Mouse (Mus musculus) limb, embryonic 13.5 days (tissue): ENCODE data around the gene Apol10b. TPM values are rescaled to one million over a fixed set of nuclear protein-coding genes. Genes with fewer than 3 reads are reported as not detected.
"Not testable (repeated sequence)": the region's sequence is repeated elsewhere in the genome, so short reads cannot be mapped to it uniquely, and the experiment has no call there.

ENCODE experiments used
- ATAC-seq: fragments of 200-750 bp; cut with Nextera tagmentation; 2 replicates; pipeline ENCODE4 v1.8.0; 2017; ENCODE audit warnings: low read depth, moderate number of reproducible peaks, moderate TSS enrichment; ENCODE audit not compliant: low FRiP score
- H3K27ac ChIP-seq: fragments of 300-500 bp; sonication (generic); 2 replicates; pipeline ENCODE4 v1.5.1; 2015; ENCODE audit warnings: inconsistent platforms, mild to moderate bottlenecking, moderate library complexity
- H3K27me3 ChIP-seq: fragments of 300-500 bp; sonication (generic); 2 replicates; pipeline ENCODE4 v1.6.1; 2015; ENCODE audit warnings: mild to moderate bottlenecking, inconsistent platforms
- H3K36me3 ChIP-seq: fragments of 300-500 bp; sonication (generic); 2 replicates; pipeline ENCODE4 v1.6.1; 2015; ENCODE audit warnings: inconsistent platforms, mild to moderate bottlenecking, moderate library complexity
- H3K4me1 ChIP-seq: fragments of 300-500 bp; sonication (generic); 2 replicates; pipeline ENCODE4 v1.6.1; 2015; ENCODE audit warnings: inconsistent platforms
- H3K4me2 ChIP-seq: fragments of 300-500 bp; sonication (generic); replicated peaks from 2 replicates; pipeline ENCODE4 v1.6.1; 2015; ENCODE audit warnings: inconsistent platforms, mild to moderate bottlenecking, moderate library complexity
- H3K4me3 ChIP-seq: fragments of 300-500 bp; sonication (generic); 2 replicates; pipeline ENCODE4 v1.5.1; 2015; ENCODE audit warnings: moderate library complexity, mild to moderate bottlenecking, inconsistent platforms
- H3K9ac ChIP-seq: fragments of 300-500 bp; sonication (generic); 2 replicates; pipeline ENCODE4 v1.6.1; 2015; ENCODE audit warnings: mild to moderate bottlenecking, inconsistent platforms
- H3K9me3 ChIP-seq: fragments of 300-500 bp; sonication (generic); 2 replicates; pipeline ENCODE4 v1.6.1; 2016; ENCODE audit warnings: inconsistent platforms
- WGBS: fragments of 180-500 bp; shearing (Covaris S2); methylation state at CpG from one replicate; pipeline ENCODE4 v1.1.7; 2015; 5-methylcytosine and 5-hydroxymethylcytosine counted together
- polyA plus RNA-seq: library from polyadenylated mRNA; unstranded; fragments of >200 nt; fragmentation: Nextera tagmentation; extraction: Ambion mirVana; gene quantifications from 2 replicates; pipeline ENCODE4 v1.2.1, GENCODE M21; 2015

The Apol10b gene
- polyA plus RNA-seq, 1 experiment from 2014 or later: 0.18 TPM

- no peak for ATAC-seq
- Histone ChIP-seq H3K27ac (no peak overlapping the region), H3K4me1 (no peaks in the 10 kb centered on the region), H3K4me2 (no peak overlapping the region), H3K36me3 (no peaks in the 10 kb centered on the region), H3K4me3 (no peak overlapping the region), H3K9ac (no peak overlapping the region), H3K27me3 (no peaks in the 10 kb centered on the region), H3K9me3 (peaks cover 9% of the 10 kb centered on the region; the same call in 1 of the 2 replicates)
- WGBS: 57% methylated on average over 1 of the region's 1 CpGs
These were observed 14.2 kb downstream of the Apol10b start for GRCm38 (mm10) chr15:77581681-77582080.

- Histone ChIP-seq H3K4me2 (no peak overlapping the region), H3K27me3 (no peaks in the 10 kb centered on the region), H3K27ac (no peak overlapping the region), H3K9me3 (peaks cover 9% of the 10 kb centered on the region; the same call in 1 of the 2 replicates), H3K4me1 (no peaks in the 10 kb centered on the region), H3K4me3 (no peak overlapping the region), H3K9ac (no peak overlapping the region), H3K36me3 (no peaks in the 10 kb centered on the region)
- no peak for ATAC-seq
- 92% methylated on average over 4 of the region's 4 CpGs for WGBS
These were observed 16.6 kb downstream of the Apol10b start for GRCm38 (mm10) chr15:77579311-77579710.

- H3K9ac ChIP-seq: no peak overlapping the region
- H3K4me3 ChIP-seq: no peak overlapping the region
- WGBS: 89% methylated on average over 2 of the region's 2 CpGs
- no peaks in the 10 kb centered on the region for H3K36me3 ChIP-seq
- no peak overlapping the region for H3K4me2 ChIP-seq
- ATAC-seq: no peak
- no peaks in the 10 kb centered on the region for H3K4me1 ChIP-seq
- H3K27me3 ChIP-seq: no peaks in the 10 kb centered on the region
- H3K9me3 ChIP-seq: peaks cover 6% of the 10 kb centered on the region; the same call in 1 of the 2 replicates
- H3K27ac ChIP-seq: no peak overlapping the region
These were observed 17.1 kb downstream of the Apol10b start for GRCm38 (mm10) chr15:77578801-77579200.

GRCm38 (mm10) chr15:77563219-77563618, 32.7 kb downstream of the Apol10b start:
- Histone ChIP-seq H3K9ac (no peak overlapping the region), H3K27me3 (no peaks in the 10 kb centered on the region), H3K4me3 (no peak overlapping the region), H3K4me1 (no peaks in the 10 kb centered on the region), H3K9me3 (no peaks in the 10 kb centered on the region), H3K27ac (no peak overlapping the region), H3K4me2 (no peak overlapping the region), H3K36me3 (no peaks in the 10 kb centered on the region)
- ATAC-seq: no peak

GRCm38 (mm10) chr15:77561792-77562191, 34.1 kb downstream of the Apol10b start, which contains the start of gene 1700025B11Rik:
1700025B11Rik (minus strand) TSS chr15:77561892.
- Histone ChIP-seq H3K9ac (no peak within 1 kb of the TSS), H3K9me3 (no peaks in the 10 kb centered on the region), H3K27ac (no peak within 1 kb of the TSS), H3K4me2 (no peak within 1 kb of the TSS), H3K27me3 (no peaks in the 10 kb centered on the region), H3K4me1 (no peaks in the 10 kb centered on the region), H3K36me3 (no peaks in the 10 kb centered on the region), H3K4me3 (no peak within 1 kb of the TSS)
- no peak for ATAC-seq

GRCm38 (mm10) chr15:77539221-77539620, 56.7 kb downstream of the Apol10b start:
- not testable (repeated sequence) for ATAC-seq, H3K4me3 ChIP-seq, H3K4me2 ChIP-seq, H3K4me1 ChIP-seq, H3K9me3 ChIP-seq, H3K27ac ChIP-seq, H3K27me3 ChIP-seq, H3K36me3 ChIP-seq, H3K9ac ChIP-seq
- WGBS: 43% methylated on average over 1 of the region's 1 CpGs

Other genes starting within 250 kb of the Apol10b start
- gene Apol7a, start 197.0 kb downstream of the Apol10b start, polyA plus RNA-seq: not detected in 2 replicates
- not detected in 2 replicates for gene Apol9a, start 185.0 kb downstream of the Apol10b start, polyA plus RNA-seq
- gene Apol7b, start 148.6 kb downstream of the Apol10b start, polyA plus RNA-seq: 0.13 TPM in 1 of 2 replicates, not detected in the other
- gene Apol10a, start 119.1 kb downstream of the Apol10b start, polyA plus RNA-seq: not detected in 2 replicates
- not detected in 2 replicates for gene Apol11a, start 87.9 kb downstream of the Apol10b start, polyA plus RNA-seq
- not detected in 2 replicates for gene Apol7c, start 62.8 kb downstream of the Apol10b start, polyA plus RNA-seq
- gene 1700025B11Rik, start 34.2 kb downstream of the Apol10b start, polyA plus RNA-seq: not detected in 2 replicates
- not detected in 2 replicates for gene Gm36245, start 3.1 kb upstream of the Apol10b start, polyA plus RNA-seq
- gene Apol11b, start 47.2 kb upstream of the Apol10b start, polyA plus RNA-seq: 0.08 TPM in 1 of 2 replicates, not detected in the other
- 0.11 TPM in 1 of 2 replicates, not detected in the other for gene Apol7e, start 102.7 kb upstream of the Apol10b start, polyA plus RNA-seq
- gene Apol9b, start 132.9 kb upstream of the Apol10b start, polyA plus RNA-seq: not detected in 2 replicates
- 0.18 TPM in 1 of 2 replicates, not detected in the other for gene Apol8, start 160.9 kb upstream of the Apol10b start, polyA plus RNA-seq
- gene Myh9, start 246.1 kb upstream of the Apol10b start, polyA plus RNA-seq: 34.1 and 38.1 TPM in 2 replicates